Mouse (Mus musculus) limb, embryonic 14.5 days (tissue): ENCODE data around the gene Atf2. TPM values are rescaled to one million over a fixed set of nuclear protein-coding genes. Genes with fewer than 3 reads are reported as not detected.
"Not testable (repeated sequence)": the region's sequence is repeated elsewhere in the genome, so short reads cannot be mapped to it uniquely, and the experiment has no call there.

Source experiments
- ATAC-seq: fragments of 200-750 bp; cut with Nextera tagmentation; 2 replicates; pipeline ENCODE4 v1.8.0; 2017; ENCODE audit warnings: low read depth, moderate number of reproducible peaks, moderate TSS enrichment; ENCODE audit not compliant: low FRiP score
- DNase-seq: peaks from one replicate; pipeline ENCODE4 v3.0.0-alpha.2; 2015; ENCODE audit warnings: low spot score
- H3K27ac ChIP-seq: fragments of 300-500 bp; sonication (generic); replicated peaks from 2 replicates; pipeline ENCODE4 v1.5.1; 2014; ENCODE audit warnings: low read depth, mild to moderate bottlenecking, low read length, moderate library complexity, mixed read lengths
- H3K27me3 ChIP-seq: fragments of 300-500 bp; sonication (generic); 2 replicates; pipeline ENCODE4 v1.6.1; 2014; ENCODE audit warnings: low read length, mixed read lengths; ENCODE audit not compliant: control insufficient read depth, insufficient read depth
- H3K36me3 ChIP-seq: fragments of 300-500 bp; sonication (generic); 2 replicates; pipeline ENCODE4 v1.6.1; 2014; ENCODE audit warnings: mild to moderate bottlenecking, low read length, moderate library complexity, mixed read lengths; ENCODE audit not compliant: control insufficient read depth, insufficient read depth
- H3K4me1 ChIP-seq: fragments of 300-500 bp; sonication (generic); 2 replicates; pipeline ENCODE4 v1.6.1; 2014; ENCODE audit warnings: antibody characterized with exemption, low read length, mixed read lengths; ENCODE audit not compliant: control insufficient read depth, insufficient read depth
- H3K4me2 ChIP-seq: fragments of 300-500 bp; sonication (generic); replicated peaks from 2 replicates; pipeline ENCODE4 v1.6.1; 2014; ENCODE audit warnings: low read depth, mild to moderate bottlenecking, low read length, moderate library complexity; ENCODE audit not compliant: severe bottlenecking
- H3K4me3 ChIP-seq: fragments of 300-500 bp; sonication (generic); replicated peaks from 2 replicates; pipeline ENCODE4 v1.5.1; 2014; ENCODE audit warnings: low read length
- H3K9ac ChIP-seq: fragments of 300-500 bp; sonication (generic); 2 replicates; pipeline ENCODE4 v1.6.1; 2014; ENCODE audit warnings: mild to moderate bottlenecking, low read depth, low read length, moderate library complexity; ENCODE audit not compliant: severe bottlenecking
- H3K9me3 ChIP-seq: fragments of 300-500 bp; sonication (generic); 2 replicates; pipeline ENCODE4 v1.6.1; 2016; ENCODE audit warnings: low read length; ENCODE audit not compliant: control insufficient read depth
- POLR2A ChIP-seq: fragments of 200-500 bp; IDR thresholded peaks from 2 replicates; pipeline ENCODE4 v1.8.0; 2012; ENCODE audit warnings: inconsistent platforms, mild to moderate bottlenecking, moderate library complexity, borderline replicate concordance; ENCODE audit not compliant: insufficient read depth, insufficient read length; ENCODE audit errors: extremely low read depth
- WGBS: fragments of 180-500 bp; shearing (Covaris S2); extraction: QIAGEN DNeasy Blood & Tissue Kit; methylation state at CpG from one replicate; pipeline ENCODE4 v1.1.7; 2014; 5-methylcytosine and 5-hydroxymethylcytosine counted together
- polyA plus RNA-seq, 2 experiments: library from polyadenylated mRNA; depleted of rRNA in 1 of 2; stranded (reverse) in 1 of 2; unstranded in 1 of 2; fragments of >200 nt; fragmentation: Nextera tagmentation in 1 of 2; extraction: Ambion mirVana in 1 of 2; gene quantifications; 2 replicates each; pipeline versions ENCODE4 v1.2.1 to v1.2.3; 2012 to 2014

The Atf2 gene
- polyA plus RNA-seq, 2 experiments: 30.2 to 55.3 TPM

GRCm38 (mm10) chr2:73834406-73835015, 57.9 kb downstream of the Atf2 start:
- peaks cover 26% of the 10 kb centered on the region for H3K36me3 ChIP-seq
- 83% methylated on average over 2 of the region's 2 CpGs for WGBS
- no peak overlapping the region for H3K4me3 ChIP-seq
- H3K27me3 ChIP-seq: no peaks in the 10 kb centered on the region
- H3K9ac ChIP-seq: no peak overlapping the region
- H3K27ac ChIP-seq: no peak overlapping the region
- no peak for TF ChIP-seq POLR2A
- no peak overlapping the region for H3K4me2 ChIP-seq
- no peaks in the 10 kb centered on the region for H3K9me3 ChIP-seq
- no peaks in the 10 kb centered on the region for H3K4me1 ChIP-seq
- DNase-seq (peak; percentile 10), ATAC-seq (no peak)

GRCm38 (mm10) chr2:73833284-73833683, 59.2 kb downstream of the Atf2 start:
- H3K27ac ChIP-seq: no peak overlapping the region
- H3K4me2 ChIP-seq: no peak overlapping the region
- H3K9ac ChIP-seq: no peak overlapping the region
- H3K9me3 ChIP-seq: no peaks in the 10 kb centered on the region
- ATAC-seq (no peak), DNase-seq (no peak)
- H3K27me3 ChIP-seq: no peaks in the 10 kb centered on the region
- TF ChIP-seq POLR2A: no peak
- no peaks in the 10 kb centered on the region for H3K4me1 ChIP-seq
- H3K4me3 ChIP-seq: no peak overlapping the region
- H3K36me3 ChIP-seq: peaks cover 26% of the 10 kb centered on the region
- 51% methylated on average over 1 of the region's 1 CpGs for WGBS

- Histone ChIP-seq H3K27ac (no peak overlapping the region), H3K27me3 (no peaks in the 10 kb centered on the region), H3K4me2 (no peak overlapping the region), H3K36me3 (peaks cover 40% of the 10 kb centered on the region), H3K4me1 (no peaks in the 10 kb centered on the region), H3K4me3 (no peak overlapping the region), H3K9me3 (no peaks in the 10 kb centered on the region), H3K9ac (no peak overlapping the region)
- ATAC-seq: no peak
- no peak for DNase-seq
- TF ChIP-seq POLR2A: no peak
- WGBS: 39% methylated on average over 4 of the region's 4 CpGs
Observed at GRCm38 (mm10) chr2:73818742-73819141, 73.7 kb downstream of the Atf2 start.

- H3K27me3 ChIP-seq: no peaks in the 10 kb centered on the region
- no peak overlapping the region for H3K9ac ChIP-seq
- no peaks in the 10 kb centered on the region for H3K4me1 ChIP-seq
- no peak overlapping the region for H3K4me3 ChIP-seq
- H3K36me3 ChIP-seq: no peaks in the 10 kb centered on the region
- no peak overlapping the region for H3K27ac ChIP-seq
- no peak overlapping the region for H3K4me2 ChIP-seq
- no peak for ATAC-seq
- 86% methylated on average over 8 of the region's 8 CpGs for WGBS
- TF ChIP-seq POLR2A: no peak
- no peak for DNase-seq
- no peaks in the 10 kb centered on the region for H3K9me3 ChIP-seq
Observed at GRCm38 (mm10) chr2:73807609-73808008, 84.8 kb downstream of the Atf2 start.

- WGBS: 88% methylated on average over 9 of the region's 9 CpGs
- H3K27me3 ChIP-seq, DNase-seq, H3K4me1 ChIP-seq, H3K27ac ChIP-seq, ATAC-seq, H3K4me3 ChIP-seq, H3K4me2 ChIP-seq, H3K9ac ChIP-seq, H3K36me3 ChIP-seq, H3K9me3 ChIP-seq: not testable (repeated sequence)
Observed at GRCm38 (mm10) chr2:73800127-73800526, 92.3 kb downstream of the Atf2 start.

- no peaks in the 10 kb centered on the region for H3K36me3 ChIP-seq
- H3K4me1 ChIP-seq: no peaks in the 10 kb centered on the region
- no peak for TF ChIP-seq POLR2A
- H3K9me3 ChIP-seq: peaks cover 3% of the 10 kb centered on the region; the same call in 1 of the 2 replicates
- ATAC-seq (no peak), DNase-seq (no peak)
- H3K4me3 ChIP-seq: no peak overlapping the region
- no peak overlapping the region for H3K4me2 ChIP-seq
- 56% methylated on average over 5 of the region's 5 CpGs for WGBS
- H3K27ac ChIP-seq: no peak overlapping the region
- H3K9ac ChIP-seq: no peak overlapping the region
- H3K27me3 ChIP-seq: no peaks in the 10 kb centered on the region
Observed at GRCm38 (mm10) chr2:73798786-73799185, 93.7 kb downstream of the Atf2 start.
